Mouse (Mus musculus) liver, embryonic 14.5 days (tissue): ENCODE data around the gene Csnk1g2. TPM values are rescaled to one million over a fixed set of nuclear protein-coding genes. Genes with fewer than 3 reads are reported as not detected.

Experiments used
- ATAC-seq: fragments of 200-750 bp; cut with Nextera tagmentation; 2 replicates; pipeline ENCODE4 v1.8.0; 2017; ENCODE audit warnings: moderate number of reproducible peaks, mild to moderate bottlenecking, moderate library complexity; ENCODE audit not compliant: insufficient read depth
- DNase-seq, 3 experiments: peaks; one replicate each; pipeline ENCODE4 v3.0.0-alpha.2; 2012 to 2013; ENCODE audit warnings: low read depth in 3 of 3, low spot score in 3 of 3
- H3K27ac ChIP-seq: fragments of 300-500 bp; sonication (generic); 2 replicates; pipeline ENCODE4 v1.5.1; 2014; ENCODE audit warnings: moderate library complexity, mild to moderate bottlenecking, control low read depth, inconsistent platforms
- H3K27me3 ChIP-seq: fragments of 300-500 bp; sonication (generic); 2 replicates; pipeline ENCODE4 v1.6.1; 2014; ENCODE audit warnings: mild to moderate bottlenecking, low read length, moderate library complexity; ENCODE audit not compliant: control insufficient read depth, insufficient read depth
- H3K36me3 ChIP-seq: fragments of 300-500 bp; sonication (generic); replicated peaks from 2 replicates; pipeline ENCODE4 v1.6.1; 2014; ENCODE audit warnings: low read depth; ENCODE audit not compliant: control insufficient read depth, insufficient read depth
- H3K4me1 ChIP-seq, 2 experiments: fragments of 200-500 bp in 1 of 2; fragments of 300-500 bp in 1 of 2; sonication (generic) in 1 of 2; replicated peaks; 2 replicates each; pipeline ENCODE4 v1.6.1; 2012 to 2014; ENCODE audit warnings: antibody characterized with exemption in 1 of 2, inconsistent platforms in 1 of 2, low read length in 1 of 2; ENCODE audit not compliant: control insufficient read depth in 2 of 2, insufficient read depth in 2 of 2
- H3K4me2 ChIP-seq: fragments of 300-500 bp; sonication (generic); 2 replicates; pipeline ENCODE4 v1.6.1; 2014; ENCODE audit warnings: low read depth, mild to moderate bottlenecking, control low read depth, moderate library complexity
- H3K4me3 ChIP-seq, 2 experiments: fragments of 200-500 bp in 1 of 2; fragments of 300-500 bp in 1 of 2; sonication (generic) in 1 of 2; 2 replicates each; pipeline ENCODE4 v1.5.1; 2012 to 2014; ENCODE audit warnings: low read depth in 2 of 2, low read length in 2 of 2, mild to moderate bottlenecking in 2 of 2, control low read depth in 1 of 2, inconsistent platforms in 1 of 2, moderate library complexity in 1 of 2; ENCODE audit not compliant: insufficient read depth in 1 of 2
- H3K9ac ChIP-seq: fragments of 300-500 bp; sonication (generic); replicated peaks from 2 replicates; pipeline ENCODE4 v1.6.1; 2014; ENCODE audit warnings: mild to moderate bottlenecking, control low read depth, moderate library complexity
- H3K9me3 ChIP-seq: fragments of 300-500 bp; sonication (generic); 2 replicates; pipeline ENCODE4 v1.6.1; 2016; ENCODE audit warnings: low read length, mixed read lengths; ENCODE audit not compliant: control insufficient read depth
- CTCF ChIP-seq: IDR thresholded peaks from 2 replicates; pipeline ENCODE4 v1.5.1; 2016; ENCODE audit warnings: antibody characterized with exemption, low read depth, control low read depth
- EP300 ChIP-seq: IDR thresholded peaks from 2 replicates; pipeline ENCODE4 v1.6.1; 2016; ENCODE audit warnings: antibody characterized with exemption, low read depth
- WGBS: fragments of 180-500 bp; shearing (Covaris S2); extraction: QIAGEN DNeasy Blood & Tissue Kit; methylation state at CpG from one replicate; pipeline ENCODE4 v1.1.7; 2014; ENCODE audit not compliant: insufficient replicate concordance; 5-methylcytosine and 5-hydroxymethylcytosine counted together
- polyA plus RNA-seq, 2 experiments: library from polyadenylated mRNA; depleted of rRNA in 1 of 2; stranded (reverse) in 1 of 2; unstranded in 1 of 2; fragments of >200 nt; fragmentation: Nextera tagmentation in 1 of 2; extraction: Ambion mirVana in 1 of 2; gene quantifications; 2 replicates each; pipeline versions ENCODE4 v1.2.1 to v1.2.3; 2012 to 2014

The Csnk1g2 gene
- polyA plus RNA-seq (2012; rRNA removed), result 46.9 and 51.3 TPM in 2 replicates
- 25.5 and 27.0 TPM in 2 replicates for polyA plus RNA-seq (2014; fragmentation: Nextera tagmentation; extraction: Ambion mirVana)

- DNase-seq, result no peak
- no peaks in the 10 kb centered on the region for H3K9me3 ChIP-seq
- peak within 1 kb of the TSS; percentile 96 for H3K4me2 ChIP-seq
- peak; percentile 29 for ATAC-seq
- H3K4me1 ChIP-seq, result peaks cover 3 to 26% of the 10 kb centered on the region in 2 experiments; a peak in 3 of 4 replicates
- peak within 1 kb of the TSS; percentile 91 for H3K27ac ChIP-seq
- H3K4me3 ChIP-seq, result peak within 1 kb of the TSS; percentile 86 to 87
- WGBS, result under 1% methylated on average over 83 of the region's 85 CpGs
- no peaks in the 10 kb centered on the region for H3K27me3 ChIP-seq
- peak within 1 kb of the TSS; percentile 89 for H3K9ac ChIP-seq
- TF ChIP-seq EP300 (no peak), CTCF (no peak; the same call in 1 of the 2 replicates)
- no peaks in the 10 kb centered on the region for H3K36me3 ChIP-seq
These were observed at the start of gene Csnk1g2 for GRCm38 (mm10) chr10:80622661-80623456. Gene Csnk1g2, plus strand, starts transcription at chr10:80622838.

- Histone ChIP-seq H3K4me2 (peak overlapping the region; percentile 77), H3K9ac (peak overlapping the region; percentile 87), H3K4me1 (peaks cover 56 to 68% of the 10 kb centered on the region in 2 experiments), H3K27ac (peak overlapping the region; percentile 99), H3K27me3 (no peaks in the 10 kb centered on the region), H3K36me3 (peaks cover 4% of the 10 kb centered on the region; the same call in 1 of the 2 replicates), H3K9me3 (no peaks in the 10 kb centered on the region), H3K4me3 (peak overlapping the region; percentile 17 to 69)
- ATAC-seq (no peak), DNase-seq (no peak)
- WGBS, result 50% methylated on average over 9 of the region's 9 CpGs
- TF ChIP-seq EP300 (no peak), CTCF (no peak)
These were observed 48.7 kb upstream of the Csnk1g2 start for GRCm38 (mm10) chr10:80573944-80574343.

DNA sequence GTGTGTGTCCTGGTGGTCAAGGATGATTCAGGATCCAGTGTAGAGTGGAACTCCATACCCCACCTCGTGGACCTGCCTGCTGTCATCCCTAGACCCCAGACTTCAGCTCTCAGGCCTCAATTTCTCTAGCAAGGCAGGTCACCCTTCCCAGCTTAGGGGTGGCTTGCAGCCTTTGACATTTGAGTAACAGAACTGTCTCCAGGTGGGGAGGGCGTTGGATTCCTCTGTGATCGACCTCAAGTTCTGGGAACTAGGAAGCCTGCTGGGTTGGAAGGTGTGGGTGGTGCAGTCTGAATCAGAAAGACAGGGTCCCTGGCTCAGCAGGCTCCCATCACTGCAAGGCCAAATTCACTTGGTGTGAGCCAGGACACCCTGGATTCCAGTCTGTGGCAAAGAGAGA lies 47.7 kb upstream of the Csnk1g2 start:
- Histone ChIP-seq H3K4me3 (peak overlapping the region; percentile 69 to 95), H3K4me1 (peaks cover 58 to 72% of the 10 kb centered on the region in 2 experiments)

DNA sequence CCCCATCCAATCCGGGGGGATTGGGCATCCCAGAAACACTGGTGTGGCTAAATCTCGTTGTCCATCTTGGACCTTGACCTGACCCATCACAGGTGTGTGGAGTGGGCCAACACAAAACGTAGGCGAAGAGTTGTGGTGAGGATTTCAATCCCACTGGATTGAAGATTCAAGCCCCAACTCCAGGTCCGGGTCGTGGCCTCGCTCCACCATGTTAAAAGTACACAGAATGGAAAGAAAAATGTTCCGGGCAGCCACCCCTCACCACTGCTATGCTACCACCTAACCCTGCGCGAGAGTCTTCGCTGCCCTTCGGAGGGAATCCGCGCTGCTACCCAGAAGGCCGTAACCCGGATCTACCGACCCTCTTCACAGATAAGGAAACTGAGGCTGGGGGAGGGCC lies 46.7 kb upstream of the Csnk1g2 start:
- Histone ChIP-seq H3K36me3 (peaks cover 4% of the 10 kb centered on the region; the same call in 1 of the 2 replicates), H3K27ac (peak overlapping the region; percentile 99), H3K27me3 (no peaks in the 10 kb centered on the region), H3K4me2 (peak overlapping the region; percentile 77), H3K9ac (peak overlapping the region; percentile 87), H3K4me1 (peaks cover 55 to 65% of the 10 kb centered on the region in 2 experiments), H3K4me3 (peak overlapping the region; percentile 69 to 95), H3K9me3 (no peaks in the 10 kb centered on the region)
- 5% methylated on average over 17 of the region's 17 CpGs for WGBS
- TF ChIP-seq CTCF (no peak), EP300 (no peak)
- DNase-seq (no peak), ATAC-seq (no peak)

More for the DNA sequence above, 47.7 kb upstream of the Csnk1g2 start:
- DNase-seq (no peak), ATAC-seq (no peak)
- WGBS, result 46% methylated on average over 3 of the region's 3 CpGs
- H3K4me2 ChIP-seq, result peak overlapping the region; percentile 77
- H3K9ac ChIP-seq, result peak overlapping the region; percentile 87
- H3K36me3 ChIP-seq, result peaks cover 4% of the 10 kb centered on the region; the same call in 1 of the 2 replicates
- H3K27ac ChIP-seq, result peak overlapping the region; percentile 99
- TF ChIP-seq CTCF, result no peak
- no peak for TF ChIP-seq EP300
- no peaks in the 10 kb centered on the region for H3K27me3 ChIP-seq
- no peaks in the 10 kb centered on the region for H3K9me3 ChIP-seq
